Mouse (Mus musculus) erythroblast, embryonic 14.5 days (primary cell): Measurements from ENCODE around the gene Evl.

Experiments
- GATA1 ChIP-seq: IDR thresholded peaks from 2 replicates; pipeline ENCODE4 v1.6.1; 2012; ENCODE audit warnings: low read length, inconsistent platforms, mixed read lengths
- TAL1 ChIP-seq: IDR thresholded peaks from 3 replicates; pipeline ENCODE4 v1.6.1; 2012; ENCODE audit warnings: low read length, inconsistent platforms, mixed read lengths

DNA sequence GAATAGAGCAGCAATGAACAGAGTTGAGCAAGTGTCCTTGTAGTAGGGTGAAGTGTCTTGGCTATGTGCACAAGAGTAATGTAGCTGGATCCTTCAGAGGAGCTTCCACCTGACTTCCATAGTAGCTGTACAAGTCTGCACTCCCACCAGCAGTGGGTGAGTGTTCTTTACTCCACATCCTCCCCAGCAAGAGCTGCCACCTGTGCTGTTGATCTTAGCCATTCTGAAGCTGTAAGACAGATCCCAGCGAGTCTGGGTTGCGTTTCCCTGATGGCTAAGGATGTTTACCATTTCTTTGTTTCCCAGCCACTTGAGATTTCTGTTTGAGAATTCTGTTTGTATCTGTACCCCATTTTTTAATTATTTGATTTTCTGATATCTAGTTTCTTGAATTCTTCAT, 35.6 kb downstream of the Evl start:
- no peak for TF ChIP-seq TAL1
- no peak for TF ChIP-seq GATA1
